ENCODE assay signal across 13 mouse cellular contexts in the genomic region with DNA sequence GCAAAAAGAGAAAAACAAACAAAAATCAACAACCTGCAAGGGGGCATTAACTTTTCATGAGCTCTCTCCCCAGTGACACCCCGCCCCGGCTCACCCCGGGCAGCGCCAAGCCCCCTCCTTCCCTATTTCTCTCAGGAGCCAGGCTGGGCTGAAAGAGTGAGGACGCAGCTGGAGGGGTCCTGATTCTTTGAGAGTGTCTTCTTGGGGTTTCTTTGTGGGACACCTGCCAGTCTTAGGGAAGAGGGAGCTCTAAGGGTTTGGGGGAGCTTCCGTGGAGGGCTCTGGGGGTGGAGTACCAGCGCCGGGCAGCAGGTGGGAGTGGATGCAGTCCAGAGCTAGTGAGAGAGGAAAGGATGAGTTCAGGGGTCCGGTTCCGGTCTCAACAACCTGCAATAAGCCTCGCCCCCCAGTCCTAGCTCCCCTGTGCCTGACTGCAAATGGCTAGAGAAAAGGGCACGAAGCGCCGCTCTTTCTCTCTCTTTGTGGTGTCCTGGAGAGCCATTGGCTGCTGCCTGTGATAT. TPM values are rescaled to one million over a fixed set of nuclear protein-coding genes. Genes with fewer than 3 reads are reported as not detected.
DNase-seq lines count a peak whose midpoint lies in the region; ATAC-seq and TF ChIP-seq lines count a peak whose summit lies in the region.
"Had no signal": no experiment of that assay in that cellular context is flagged by ENCODE, and none has a peak within 500 bp of the region (broad histone marks: within the 10 kb centered on the region; RNA-seq: fewer than 3 reads in every experiment).

No protein-coding gene starts in this region.

- 0 out of 2 replicates have a peak overlapping the region, but pooled peaks have one; percentile 25 for H3K4me2 ChIP-seq in heart, embryonic 16.5 days (ENCODE audit: low read depth, low read length)
- H3K4me2 ChIP-seq in embryonic facial prominence, embryonic 11.5 days (ENCODE audit: low read depth, low read length), result peak overlapping the region; percentile 37; the same call in 1 of the 2 replicates
- peak overlapping the region; percentile 44 for H3K4me2 ChIP-seq in hindbrain, embryonic 12.5 days (replicated peaks)
- peak overlapping the region; percentile 45 for H3K4me2 ChIP-seq in midbrain, embryonic 15.5 days
- H3K4me2 ChIP-seq: limb, embryonic 15.5 days had no signal

- 24% methylated on average over 14 of the region's 14 CpGs for WGBS in heart, embryonic 16.5 days
- 2% methylated on average over 14 of the region's 14 CpGs for WGBS in embryonic facial prominence, embryonic 11.5 days
- 3% methylated on average over 14 of the region's 14 CpGs for WGBS in hindbrain, embryonic 12.5 days
- 1% methylated on average over 14 of the region's 14 CpGs for WGBS in midbrain, embryonic 15.5 days

- no peak for TF ChIP-seq CTCF in gastrocnemius, adult 2 months (IDR thresholded peaks at IDR 0.05)

- no peaks in the 10 kb centered on the region for H3K36me3 ChIP-seq in heart, embryonic 16.5 days (ENCODE audit: control insufficient read depth, insufficient read depth)
- no peaks in the 10 kb centered on the region for H3K36me3 ChIP-seq in embryonic facial prominence, embryonic 11.5 days (replicated peaks; ENCODE audit: control insufficient read depth, insufficient read depth, low read depth, low read length)
- H3K36me3 ChIP-seq in hindbrain, embryonic 12.5 days, result no peaks in the 10 kb centered on the region
- H3K36me3 ChIP-seq in midbrain, embryonic 15.5 days (replicated peaks), result no peaks in the 10 kb centered on the region
- H3K36me3 ChIP-seq: limb, embryonic 15.5 days had no signal

- no peak overlapping the region for H3K4me3 ChIP-seq in heart, embryonic 16.5 days (ENCODE audit: low read length)
- no peak overlapping the region for H3K4me3 ChIP-seq in embryonic facial prominence, embryonic 11.5 days (ENCODE audit: low read depth, low read length)
- 0 out of 2 replicates have a peak overlapping the region, but pooled peaks have one; percentile 4 for H3K4me3 ChIP-seq in hindbrain, embryonic 12.5 days
- peak overlapping the region; percentile 9; the same call in 1 of the 2 replicates for H3K4me3 ChIP-seq in midbrain, embryonic 15.5 days
- H3K4me3 ChIP-seq in gastrocnemius, adult 2 months, result no peak overlapping the region
- H3K4me3 ChIP-seq: limb, embryonic 15.5 days had no signal

- H3K9ac ChIP-seq in heart, embryonic 16.5 days (ENCODE audit: low read length), result no peak overlapping the region
- no peak overlapping the region for H3K9ac ChIP-seq in embryonic facial prominence, embryonic 11.5 days (replicated peaks; ENCODE audit: low read length)
- H3K9ac ChIP-seq in hindbrain, embryonic 12.5 days, result peak overlapping the region; percentile 50
- peak overlapping the region; percentile 18; the same call in 1 of the 2 replicates for H3K9ac ChIP-seq in midbrain, embryonic 15.5 days
- H3K9ac ChIP-seq: limb, embryonic 15.5 days had no signal

- peaks cover 7% of the 10 kb centered on the region for H3K27me3 ChIP-seq in heart, embryonic 16.5 days (ENCODE audit: control insufficient read depth, insufficient read depth, low read length)
- peaks cover 13% of the 10 kb centered on the region for H3K27me3 ChIP-seq in embryonic facial prominence, embryonic 11.5 days (ENCODE audit: control insufficient read depth, insufficient read depth, low read length)
- peaks cover 38% of the 10 kb centered on the region for H3K27me3 ChIP-seq in hindbrain, embryonic 12.5 days
- peaks cover 22% of the 10 kb centered on the region for H3K27me3 ChIP-seq in midbrain, embryonic 15.5 days (replicated peaks)

- DNase-seq in heart, adult 18-20 months, result no peak
- DNase-seq in embryonic facial prominence, embryonic 11.5 days (ENCODE audit: low spot score), result peak; percentile 45
- DNase-seq in gastrocnemius, adult 2 months, result no peak
- DNase-seq in left cerebral cortex, adult 8-10 months (ENCODE audit: low spot score in 2 of 2), result no peak
- no peak for DNase-seq in cerebellum, adult 9-10 months
- DNase-seq: cerebellum, adult 11 months; right cerebral cortex, postnatal 14 days; thymus, postnatal 14 days had no signal

- no peak overlapping the region for H3K27ac ChIP-seq in heart, embryonic 16.5 days (ENCODE audit: low read length)
- no peak overlapping the region for H3K27ac ChIP-seq in embryonic facial prominence, embryonic 11.5 days (replicated peaks; ENCODE audit: low read depth, low read length)
- peak overlapping the region; percentile 60; the same call in 1 of the 2 replicates for H3K27ac ChIP-seq in hindbrain, embryonic 12.5 days
- no peak overlapping the region for H3K27ac ChIP-seq in midbrain, embryonic 15.5 days
- H3K27ac ChIP-seq in gastrocnemius, adult 2 months, result no peak overlapping the region
- H3K27ac ChIP-seq: limb, embryonic 15.5 days had no signal

- intact Hi-C loops in gastrocnemius, adult 2 months (cut with DNase I), result loop anchor here (2.0 kb wide), 1 partner anchor 31 kb away; no protein-coding TSS in a partner anchor

- no peaks in the 10 kb centered on the region for H3K9me3 ChIP-seq in heart, embryonic 16.5 days (replicated peaks; ENCODE audit: control insufficient read depth, low read length)
- no peaks in the 10 kb centered on the region for H3K9me3 ChIP-seq in embryonic facial prominence, embryonic 11.5 days (replicated peaks; ENCODE audit: control insufficient read depth, low read length)
- no peaks in the 10 kb centered on the region for H3K9me3 ChIP-seq in hindbrain, embryonic 12.5 days (replicated peaks)
- H3K9me3 ChIP-seq in midbrain, embryonic 15.5 days, result no peaks in the 10 kb centered on the region
- H3K9me3 ChIP-seq: limb, embryonic 15.5 days had no signal

- peaks cover 20% of the 10 kb centered on the region for H3K4me1 ChIP-seq in heart, embryonic 16.5 days (ENCODE audit: control insufficient read depth, insufficient read depth, low read length)
- H3K4me1 ChIP-seq in embryonic facial prominence, embryonic 11.5 days (ENCODE audit: control insufficient read depth, insufficient read depth, low read length), result peaks cover 9% of the 10 kb centered on the region
- H3K4me1 ChIP-seq in hindbrain, embryonic 12.5 days, result peaks cover 55% of the 10 kb centered on the region
- H3K4me1 ChIP-seq in midbrain, embryonic 15.5 days, result peaks cover 40% of the 10 kb centered on the region

- no peak for ATAC-seq in heart, embryonic 16.5 days (replicated peaks; ENCODE audit: extremely low read depth, insufficient read depth, low FRiP score)
- ATAC-seq in embryonic facial prominence, embryonic 11.5 days (replicated peaks; ENCODE audit: insufficient number of reproducible peaks, low FRiP score, low TSS enrichment, low read depth), result no peak; the same call in 1 of the 2 replicates
- 0 out of 2 replicates have a peak, but pooled peaks have one; percentile 7 for ATAC-seq in hindbrain, embryonic 12.5 days (ENCODE audit: low FRiP score)
- ATAC-seq in midbrain, embryonic 15.5 days (replicated peaks), result no peak; the same call in 1 of the 2 replicates
- ATAC-seq: CD4-positive, CD25-positive, alpha-beta regulatory T cell, adult 4 months had no signal

RNA-seq across cellular contexts. Expression of a gene that starts 32.8 kb away (rescaled TPM):
- 22.4 and 25.7 TPM in 2 replicates for polyA plus RNA-seq in heart, embryonic 16.5 days (2015; fragmentation: Nextera tagmentation; extraction: Ambion mirVana)
- total RNA-seq in heart, adult 18-20 months (2021), result 10 to 100 TPM; 35.9 to 41.1 TPM
- 1.1 and 2.9 TPM in 2 replicates for polyA plus RNA-seq in embryonic facial prominence, embryonic 11.5 days (2014; fragmentation: Nextera tagmentation; extraction: Ambion mirVana)
- 7.1 and 8.9 TPM in 2 replicates for polyA plus RNA-seq in hindbrain, embryonic 12.5 days (2016; fragmentation: Nextera tagmentation; extraction: Ambion mirVana)
- polyA plus RNA-seq in midbrain, embryonic 15.5 days (2015; fragmentation: Nextera tagmentation; extraction: Ambion mirVana), result 2.8 and 2.9 TPM in 2 replicates
- 10 to 100 TPM; 31.2 to 41.3 TPM for total RNA-seq in gastrocnemius, adult 2 months (2021)
- 1 to 10 TPM; 1.2 to 2.4 (median 1.7) TPM for total RNA-seq in left cerebral cortex, adult 8-10 months (2022)

Comparison
In these comparisons a context has a peak if more than half of its experiments do, and no peak if none do; other contexts are left out.
1. H3K4me3 ChIP-seq: peak in hindbrain, embryonic 12.5 days (single experiment) and midbrain, embryonic 15.5 days (single experiment); none in heart, embryonic 16.5 days (single experiment), embryonic facial prominence, embryonic 11.5 days (single experiment) and gastrocnemius, adult 2 months (single experiment).
2. H3K9ac ChIP-seq: peak in hindbrain, embryonic 12.5 days (single experiment) and midbrain, embryonic 15.5 days (single experiment); none in heart, embryonic 16.5 days (single experiment) and embryonic facial prominence, embryonic 11.5 days (single experiment).
3. Peak in every context shown above with its lines, with median percentiles within 50 percentile points of each other: H3K4me2 ChIP-seq.